Mouse (Mus musculus) heart, postnatal 14 days (tissue): ENCODE measurements around the gene Ugt1a10. TPM values are rescaled to one million over a fixed set of nuclear protein-coding genes. Genes with fewer than 3 reads are reported as not detected.

Experiments
- DNase-seq, 2 experiments: peaks; one replicate each; pipeline ENCODE4 v3.0.0; 2021 to 2022
- intact Hi-C: fragments of 180-260 bp; cut with DNase I; formaldehyde crosslinking; loops from one replicate; pipeline ENCODE4 v1.15.1; 2025
- total RNA-seq, 2 experiments: library from RNA; stranded (reverse); gene quantifications; 2 replicates each; pipeline ENCODE4 v1.2.3; 2021

The Ugt1a10 gene
- total RNA-seq, 2 experiments from 2014 or later: not detected

DNA sequence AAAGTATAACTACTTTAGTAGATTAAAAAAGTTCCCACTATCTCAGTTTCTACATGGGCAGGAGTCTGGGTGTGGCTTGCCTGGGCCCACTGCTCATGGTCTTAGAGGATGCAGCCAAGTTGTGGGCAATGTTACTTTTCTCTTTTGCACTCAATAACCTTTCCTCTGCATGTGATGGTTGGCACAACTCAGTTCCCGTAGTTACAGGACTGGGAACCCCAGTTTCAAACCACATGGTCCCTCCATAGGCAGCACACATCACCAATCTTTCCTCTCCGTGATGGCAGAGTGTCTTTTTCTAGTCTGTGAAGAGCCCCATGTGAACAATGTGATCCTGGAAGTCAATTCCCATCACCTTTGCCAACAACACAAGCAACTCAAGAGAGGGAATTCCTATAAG is 172.3 kb downstream of the Ugt1a10 start:
- intact Hi-C loops: no loop called here
- peak; percentile 1 to 8 for DNase-seq

DNA sequence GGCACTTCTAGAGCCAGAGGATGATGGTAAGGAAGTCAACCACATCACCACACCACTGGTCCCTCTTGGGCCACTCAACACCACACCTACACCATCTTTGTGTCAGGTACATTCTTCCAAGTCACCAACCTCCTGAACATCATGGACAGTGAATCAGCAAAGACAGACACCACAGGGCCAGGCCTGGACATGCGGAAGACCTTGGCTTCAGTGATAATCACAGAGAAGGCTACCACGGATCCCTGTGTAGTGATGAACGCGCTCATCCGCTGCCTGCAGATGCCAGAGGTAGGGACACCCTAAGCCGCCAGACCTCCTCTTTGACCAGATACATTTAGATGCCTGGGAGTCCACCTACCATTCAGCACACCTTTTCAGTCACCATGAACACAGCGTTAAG is 172.9 kb downstream of the Ugt1a10 start:
- intact Hi-C loops: no loop called here

DNA sequence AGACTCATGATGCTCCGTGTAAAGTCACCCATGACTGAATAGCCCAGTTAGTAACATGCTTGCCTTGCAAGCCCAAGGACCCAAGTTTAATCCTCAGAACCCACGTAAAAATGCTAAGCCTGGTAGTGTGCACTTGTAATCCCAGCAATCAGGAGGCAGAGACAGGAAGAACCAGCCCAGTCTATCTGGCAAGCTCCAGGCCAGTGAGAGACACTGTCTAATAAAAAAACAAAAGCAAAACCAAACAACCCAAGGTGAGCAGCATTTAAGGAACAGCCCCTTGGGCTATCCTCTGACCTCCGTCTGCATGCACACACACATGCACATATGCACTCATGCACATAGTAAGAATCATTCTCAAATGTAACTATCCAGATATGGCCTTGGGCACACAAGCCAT is 174.4 kb downstream of the Ugt1a10 start:
- peak in 1 of 2 experiments; percentile 3 for DNase-seq
- intact Hi-C loops: no loop called here

More for the DNA sequence above, 172.9 kb downstream of the Ugt1a10 start:
- DNase-seq: peak; percentile 6 to 18

DNA sequence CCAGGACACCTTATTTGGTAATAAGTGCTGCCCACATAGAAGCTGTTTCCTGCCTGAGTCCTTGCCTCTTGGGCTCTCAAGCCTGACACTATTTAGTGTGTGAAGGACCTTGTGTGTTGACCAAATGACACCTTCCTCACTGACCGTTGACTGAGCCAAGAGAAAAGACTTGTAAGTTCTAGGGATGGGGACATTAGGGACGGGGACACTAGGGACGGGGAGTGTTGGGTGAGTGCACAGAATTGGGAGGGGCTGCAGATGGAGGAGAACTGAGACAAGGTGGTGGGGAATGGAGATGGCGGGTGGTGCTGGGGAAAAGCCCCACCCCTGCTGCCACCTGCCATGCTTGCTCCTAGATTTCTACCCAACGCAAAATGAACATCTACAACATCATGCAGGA is 174.8 kb downstream of the Ugt1a10 start:
- intact Hi-C loops: no loop called here
- no peak for DNase-seq

DNA sequence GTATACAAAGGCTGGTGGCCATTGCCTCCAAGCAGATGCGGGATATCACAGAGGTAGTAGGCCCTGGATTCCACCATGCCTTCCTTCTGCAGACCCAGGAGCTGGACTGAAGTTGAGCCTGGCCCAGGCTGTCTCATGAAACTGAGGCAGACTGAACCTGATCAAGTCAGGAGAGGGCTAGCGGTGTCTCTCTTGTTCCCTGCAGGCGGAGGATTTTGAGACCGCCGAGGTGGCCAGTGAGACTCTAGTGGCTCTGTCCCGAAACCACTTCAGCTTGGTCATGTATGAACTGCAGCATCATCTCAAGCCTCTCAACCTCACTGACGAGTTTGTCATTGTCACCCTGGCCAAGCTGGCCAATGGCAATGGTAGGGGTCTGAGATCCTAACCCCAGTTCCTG is 175.2 kb downstream of the Ugt1a10 start:
- no peak for DNase-seq
- intact Hi-C loops: no loop called here

DNA sequence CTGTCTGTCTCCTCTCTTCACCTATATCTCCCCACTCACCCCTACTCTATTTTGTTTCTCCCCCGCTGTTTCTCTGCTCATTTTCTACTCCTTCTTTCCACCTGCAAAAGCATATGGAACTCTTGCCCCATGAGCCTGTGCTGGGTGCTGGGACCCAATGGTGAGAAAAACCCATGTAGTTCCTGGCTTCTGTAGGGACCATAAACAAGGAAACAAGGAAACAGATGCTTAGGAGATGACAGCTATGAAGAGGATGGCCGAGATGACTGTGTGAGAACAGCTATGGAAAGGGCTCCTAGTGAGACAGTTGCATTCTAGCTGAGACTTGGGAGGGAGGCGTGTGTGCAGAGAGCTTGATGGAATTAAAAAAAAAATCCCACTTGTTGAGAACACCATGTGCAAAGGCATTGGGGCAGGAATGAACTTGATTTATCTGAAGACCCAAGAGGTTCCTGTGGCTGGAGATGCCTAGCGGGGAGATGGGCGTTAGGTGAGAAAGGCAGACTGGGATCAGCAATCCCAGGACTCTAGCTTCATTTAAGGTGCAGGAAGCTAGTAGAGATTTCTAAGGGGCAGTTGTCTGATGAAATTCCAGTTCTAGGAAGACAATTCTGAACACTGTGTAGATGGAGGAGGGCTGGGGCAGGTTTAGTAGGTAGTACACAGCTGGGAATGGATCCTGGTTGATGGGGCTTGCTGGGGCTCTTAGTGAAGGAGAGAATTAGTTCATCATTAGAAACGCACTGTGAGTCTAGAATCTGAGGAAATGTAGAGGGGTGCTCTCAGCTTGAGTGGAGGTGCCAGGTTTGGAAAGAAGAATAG is 176.0 kb downstream of the Ugt1a10 start:
- DNase-seq: no peak
- intact Hi-C loops: no loop called here

DNA sequence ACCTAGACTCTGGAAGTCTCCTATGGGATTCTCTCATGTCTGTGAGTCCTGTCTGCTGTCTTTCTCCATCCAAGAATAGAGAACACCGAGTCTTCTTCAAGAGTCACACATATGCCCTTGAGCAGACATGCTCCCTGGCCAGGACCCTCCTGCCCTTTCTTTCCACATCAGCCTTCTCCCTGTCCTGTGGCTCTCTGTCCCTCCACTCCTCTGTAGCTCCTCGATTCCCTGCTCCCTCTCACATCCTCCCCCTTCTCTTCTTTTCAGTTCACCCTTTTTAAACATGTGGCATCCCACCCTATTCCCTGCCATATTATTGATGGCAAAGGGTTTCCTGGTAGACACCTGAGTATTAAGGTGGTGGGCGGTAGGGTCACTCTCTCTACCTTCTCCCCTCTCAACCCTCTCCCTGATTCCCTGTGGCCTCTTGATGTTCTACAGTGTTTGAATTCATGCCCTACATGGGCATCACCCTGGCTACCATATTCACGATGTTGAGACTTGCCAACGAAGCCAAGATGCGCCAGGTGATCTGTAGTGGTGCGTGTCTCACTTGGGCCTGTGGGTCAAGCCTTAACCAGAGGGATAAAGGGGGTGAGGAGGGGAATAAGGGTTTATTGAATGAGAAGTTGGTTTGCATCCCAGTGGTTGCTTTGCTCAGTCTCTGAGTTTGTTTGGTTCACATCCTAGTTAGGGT is 176.8 kb downstream of the Ugt1a10 start:
- intact Hi-C loops: no loop called here
- no peak for DNase-seq

DNA sequence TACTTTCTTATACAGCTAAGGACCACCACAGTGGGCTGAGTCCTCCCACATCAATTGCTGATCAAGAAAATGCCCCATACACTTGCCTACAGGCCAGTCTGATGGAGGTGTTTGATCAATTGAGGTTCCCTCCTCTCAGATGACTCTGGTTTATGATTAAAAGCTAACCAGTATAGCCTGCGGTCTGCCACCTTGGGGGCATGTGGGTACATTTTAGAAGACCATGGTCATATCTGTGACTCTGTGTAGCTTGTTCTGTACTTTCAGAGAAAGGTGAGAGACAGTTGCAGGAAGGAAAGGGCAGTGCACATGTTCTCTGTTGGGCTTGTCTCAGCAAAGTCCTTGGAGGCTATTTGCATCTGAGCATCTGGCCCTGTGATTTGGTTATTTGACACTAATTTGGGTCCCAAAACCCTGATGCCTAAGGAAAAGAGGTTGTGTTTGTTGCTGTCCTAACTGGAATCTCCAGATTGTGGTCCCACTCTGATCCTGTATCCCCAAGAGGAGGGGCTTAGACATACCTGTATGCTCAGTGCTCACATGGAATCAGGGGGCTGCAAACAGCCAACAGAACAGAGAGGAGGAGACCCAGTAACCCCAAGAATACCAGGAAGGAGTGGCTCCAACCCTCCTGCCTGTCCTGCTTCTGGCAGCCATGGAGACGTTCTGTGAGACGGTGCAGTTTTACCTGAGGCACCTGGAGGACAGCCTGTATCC is 177.6 kb downstream of the Ugt1a10 start:
- no peak for DNase-seq

DNA sequence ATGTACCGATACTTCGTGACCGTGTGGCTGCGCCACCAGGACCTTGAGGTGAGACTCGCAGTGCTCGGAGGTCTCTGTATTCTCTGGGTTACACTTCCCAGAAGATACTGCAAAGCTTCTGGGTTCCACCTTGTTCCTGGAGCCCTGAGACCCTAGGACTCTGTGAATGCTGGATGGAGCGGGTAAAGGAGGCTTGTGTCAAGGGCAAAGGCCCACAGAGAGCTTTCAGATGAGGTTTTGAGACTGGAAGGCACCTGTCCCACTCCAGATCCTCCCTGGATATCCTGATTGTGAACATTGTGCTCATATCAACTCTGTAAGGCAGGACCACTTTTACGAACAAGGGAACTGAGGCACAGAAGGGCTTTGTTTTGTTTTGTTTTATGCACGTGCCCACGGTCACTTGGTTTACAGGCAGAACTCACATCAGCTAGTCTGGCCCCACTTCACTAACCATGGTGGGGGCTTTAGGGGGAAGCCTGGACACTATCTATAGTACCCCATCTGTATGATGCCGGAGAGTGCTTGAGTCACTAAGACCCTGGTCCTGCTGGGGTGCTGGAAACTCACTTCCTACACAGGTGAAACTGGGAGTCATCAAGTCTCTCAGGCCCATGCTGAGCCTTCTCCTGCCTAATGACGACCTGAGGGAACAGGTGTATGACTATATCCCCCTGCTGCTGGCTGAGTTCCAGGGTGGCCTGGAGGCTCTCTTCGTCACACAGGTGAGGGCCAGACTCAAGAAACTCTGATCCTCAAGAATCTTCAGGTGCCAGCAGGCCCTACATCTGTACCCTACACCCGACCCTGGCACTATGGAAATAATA is 178.4 kb downstream of the Ugt1a10 start:
- intact Hi-C loops: no loop called here
- no peak for DNase-seq

More for the DNA sequence above, 177.6 kb downstream of the Ugt1a10 start:
- intact Hi-C loops: no loop called here

DNA sequence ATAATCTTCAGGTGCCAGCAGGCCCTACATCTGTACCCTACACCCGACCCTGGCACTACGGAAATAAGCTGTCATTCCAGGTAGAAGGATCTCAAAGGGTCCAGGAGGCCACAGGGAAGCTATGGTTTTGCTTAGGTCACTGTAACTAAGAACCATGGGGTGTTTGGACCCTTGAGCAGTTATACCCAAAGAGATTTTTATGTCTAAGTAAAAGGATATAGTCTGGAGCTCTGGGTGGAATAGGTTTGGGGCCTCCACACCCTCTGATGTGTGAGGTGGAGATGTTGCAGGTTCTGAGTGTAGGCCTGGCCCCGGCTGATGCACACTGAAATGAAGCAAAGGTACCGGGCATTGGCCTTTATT is 179.0 kb downstream of the Ugt1a10 start:
- intact Hi-C loops: no loop called here
- DNase-seq: no peak

DNA sequence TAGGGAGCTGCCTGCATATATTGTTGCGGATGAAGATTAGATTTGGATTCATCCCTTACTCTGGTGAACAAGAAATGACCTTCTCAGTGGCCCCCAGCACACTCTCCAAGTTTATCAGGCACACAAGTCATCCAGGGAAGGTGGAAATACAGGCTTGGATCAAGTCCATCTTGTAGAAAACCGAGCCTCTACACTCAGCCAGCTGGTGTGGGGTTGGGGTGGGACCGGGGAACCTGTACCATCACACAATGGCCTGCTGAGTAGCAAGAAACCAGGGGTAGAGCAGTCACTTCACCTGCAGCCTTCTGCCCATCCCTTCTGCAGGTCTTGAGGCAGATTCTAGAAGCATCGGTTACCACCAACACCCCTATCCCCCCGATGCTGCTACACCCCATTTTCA is 179.5 kb downstream of the Ugt1a10 start:
- intact Hi-C loops: no loop called here
- no peak for DNase-seq

DNA sequence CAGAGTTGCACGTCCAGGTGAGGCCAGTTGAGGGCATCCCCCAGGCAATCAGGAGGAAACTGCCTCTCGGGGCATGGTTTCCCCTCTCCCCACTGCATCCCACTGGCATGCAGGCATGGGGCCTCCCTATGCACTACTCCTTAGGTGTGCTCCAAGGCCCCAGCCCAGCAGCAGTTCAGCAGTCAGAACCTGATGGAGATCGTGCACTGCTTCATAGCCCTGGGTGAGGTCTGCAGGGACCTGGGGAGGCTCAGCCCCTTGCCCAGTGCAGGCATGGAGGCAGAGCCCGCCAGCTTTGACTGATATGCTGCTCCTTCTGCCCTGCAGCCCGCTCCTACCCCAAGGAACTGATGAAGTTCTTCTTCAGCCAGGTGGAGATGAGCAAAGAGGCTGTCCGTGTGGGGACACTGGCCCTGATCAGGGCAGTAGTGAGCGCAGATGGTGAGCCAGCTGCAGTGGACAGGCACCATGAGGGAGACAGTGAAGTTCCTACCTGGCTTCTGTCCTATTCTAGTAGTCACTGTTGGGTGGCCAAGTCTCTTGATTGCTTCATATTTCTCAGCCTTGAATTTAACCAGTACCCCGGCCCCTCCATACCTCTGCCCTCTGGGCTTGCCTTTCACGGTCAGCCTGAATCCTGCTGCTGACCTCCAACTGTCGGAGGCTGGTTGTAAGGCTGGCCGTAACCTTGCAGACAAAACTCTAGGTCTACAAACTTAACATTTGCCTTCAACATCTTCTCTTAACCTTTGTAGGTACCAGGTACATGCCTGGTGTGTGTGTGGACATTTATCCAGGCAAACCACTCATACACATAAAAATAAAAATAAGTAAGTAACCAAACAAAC is 180.1 kb downstream of the Ugt1a10 start:
- intact Hi-C loops: no loop called here
- DNase-seq: no peak

DNA sequence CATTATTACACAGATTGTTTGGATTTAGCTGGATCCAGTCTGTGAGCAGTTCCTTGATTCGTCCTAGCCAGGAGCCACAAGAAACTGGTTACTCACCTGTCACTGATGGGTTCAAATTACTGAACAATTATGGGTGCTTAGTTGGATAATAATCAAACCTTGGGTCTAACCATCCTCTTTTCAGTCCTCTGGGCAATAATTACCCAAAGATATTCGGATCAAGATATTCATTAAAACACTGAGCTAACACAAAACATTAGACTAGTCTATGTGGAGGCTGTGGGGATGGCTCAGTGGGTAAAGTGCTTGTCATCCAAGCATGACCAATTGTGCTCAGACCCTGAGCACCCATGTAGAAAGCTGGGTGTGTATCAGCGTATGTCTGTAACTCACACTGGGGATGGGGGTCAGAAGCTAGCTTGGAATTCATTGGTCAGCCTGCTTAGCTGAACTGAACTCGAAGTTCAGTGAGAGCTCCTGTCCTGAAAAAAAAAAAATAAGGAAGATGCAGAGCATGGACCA is 180.8 kb downstream of the Ugt1a10 start:
- intact Hi-C loops: no loop called here

DNA sequence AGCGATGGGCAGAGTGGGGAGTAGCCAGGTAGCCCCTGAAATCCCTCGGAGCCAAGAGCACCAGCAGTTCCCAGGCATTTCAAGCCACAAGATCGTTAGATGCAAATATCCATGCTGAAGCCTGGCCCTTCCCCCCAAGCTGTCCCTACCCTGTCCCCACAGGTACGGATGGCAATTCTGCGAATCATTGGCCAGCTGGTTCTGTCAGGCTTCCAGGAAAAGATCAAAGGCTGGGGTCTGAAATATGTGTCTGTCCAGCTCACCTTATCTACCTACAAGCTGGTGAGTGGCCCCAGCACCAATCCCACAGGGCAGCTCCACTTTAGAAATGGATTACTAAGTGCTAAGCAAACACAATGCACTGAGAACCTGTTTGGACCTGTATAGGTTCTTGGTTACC is 182.1 kb downstream of the Ugt1a10 start:
- intact Hi-C loops: no loop called here
- DNase-seq: no peak

More for the DNA sequence above, 180.8 kb downstream of the Ugt1a10 start:
- DNase-seq: no peak

DNA sequence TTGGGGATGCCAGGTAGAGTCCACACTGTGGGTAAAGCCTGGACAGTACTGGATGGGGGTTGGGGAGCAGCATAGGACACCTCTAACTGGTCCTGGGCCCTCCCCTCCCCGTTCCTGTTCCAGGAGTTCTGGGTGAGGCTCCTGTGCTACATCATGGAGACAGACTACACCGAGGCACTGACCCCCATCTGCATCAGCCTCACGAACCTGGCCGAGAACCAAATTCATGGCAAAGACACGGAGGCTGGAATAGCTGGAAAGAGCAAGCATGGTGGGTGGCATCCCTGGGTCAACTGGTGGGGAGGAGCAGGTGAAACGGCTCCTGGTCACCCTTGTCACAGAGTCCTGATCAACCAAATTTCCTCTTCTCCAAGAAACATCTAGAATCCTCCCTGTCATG is 183.6 kb downstream of the Ugt1a10 start:
- intact Hi-C loops: no loop called here
- DNase-seq: no peak

DNA sequence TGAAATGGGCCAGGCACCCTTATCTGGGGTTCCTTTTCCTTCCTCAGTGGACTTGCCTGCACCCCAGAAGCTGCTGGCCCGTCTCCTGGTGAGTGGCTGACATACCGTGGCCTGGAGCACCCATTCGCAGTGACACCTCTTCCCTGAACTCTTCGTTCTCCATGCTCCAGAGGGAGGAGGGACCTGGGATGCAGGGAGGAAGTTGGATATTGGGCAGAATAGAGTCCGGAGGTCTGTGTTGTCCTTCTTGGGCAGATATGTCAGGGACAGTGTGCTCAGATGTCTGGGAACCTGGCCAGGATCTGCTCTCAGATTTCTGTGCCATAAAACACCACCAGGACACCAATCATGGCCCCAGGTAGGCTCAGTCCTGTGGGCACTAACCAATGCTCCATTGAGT is 184.9 kb downstream of the Ugt1a10 start:
- intact Hi-C loops: no loop called here
- DNase-seq: no peak

DNA sequence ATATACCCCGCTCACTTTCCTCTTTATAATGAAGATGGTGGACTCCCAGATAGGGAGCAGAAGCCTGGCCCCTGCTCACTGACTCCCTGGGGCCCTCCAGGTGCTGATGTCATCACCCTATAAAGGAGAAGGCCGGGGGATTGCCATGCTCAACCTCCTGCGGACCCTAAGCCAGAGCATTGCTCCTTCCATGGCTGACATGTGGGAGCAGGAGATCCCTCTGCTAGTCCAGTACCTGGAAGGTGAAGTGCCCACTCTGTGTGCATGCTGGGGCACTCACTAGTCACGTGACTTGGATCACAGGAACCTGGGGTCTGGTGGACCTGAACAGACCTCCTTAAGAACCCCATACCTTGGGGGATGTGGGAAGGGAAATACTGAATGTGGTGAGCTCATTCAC is 185.4 kb downstream of the Ugt1a10 start:
- no peak for DNase-seq
- intact Hi-C loops: no loop called here

DNA sequence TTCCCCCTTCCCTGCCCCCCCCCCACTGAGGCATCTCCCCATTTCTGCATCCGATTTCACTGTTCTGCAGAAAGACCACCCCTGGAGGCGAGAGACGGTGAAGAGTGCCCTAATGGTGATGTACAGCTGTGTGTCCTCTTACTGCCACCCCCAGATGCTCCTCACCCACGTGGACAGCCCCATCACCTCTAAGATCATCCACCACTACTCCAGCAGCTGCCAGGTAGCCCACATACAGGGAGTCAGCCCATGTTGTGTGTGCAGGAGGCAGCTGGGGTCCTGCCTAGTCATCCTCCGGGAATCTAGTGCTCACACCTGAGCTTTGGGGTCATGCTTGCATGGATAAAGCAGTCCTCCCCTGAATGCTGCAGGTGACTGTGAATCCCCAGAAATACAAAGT is 188.7 kb downstream of the Ugt1a10 start:
- intact Hi-C loops: no loop called here
- DNase-seq: no peak

DNA sequence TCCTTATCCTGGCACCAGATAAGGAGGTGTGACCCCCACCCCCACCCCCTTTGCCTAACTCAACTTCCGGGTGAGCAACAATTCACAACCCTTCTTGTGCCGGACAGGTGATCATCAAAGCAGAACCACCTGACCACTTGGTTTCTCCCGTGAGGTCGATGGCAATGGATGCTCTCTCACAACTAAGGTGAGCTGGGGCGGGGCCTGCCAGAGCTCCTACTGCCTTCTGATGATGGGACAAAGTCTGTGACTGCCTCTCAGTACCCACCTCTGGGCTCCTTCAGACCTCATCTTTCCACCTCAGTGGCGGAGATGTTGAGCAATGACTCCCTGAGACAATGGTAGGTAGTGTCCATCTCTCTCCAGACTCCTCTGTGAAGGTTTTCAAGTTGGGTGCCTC is 190.7 kb downstream of the Ugt1a10 start:
- intact Hi-C loops: no loop called here
- DNase-seq: no peak
